In the genomic region with DNA sequence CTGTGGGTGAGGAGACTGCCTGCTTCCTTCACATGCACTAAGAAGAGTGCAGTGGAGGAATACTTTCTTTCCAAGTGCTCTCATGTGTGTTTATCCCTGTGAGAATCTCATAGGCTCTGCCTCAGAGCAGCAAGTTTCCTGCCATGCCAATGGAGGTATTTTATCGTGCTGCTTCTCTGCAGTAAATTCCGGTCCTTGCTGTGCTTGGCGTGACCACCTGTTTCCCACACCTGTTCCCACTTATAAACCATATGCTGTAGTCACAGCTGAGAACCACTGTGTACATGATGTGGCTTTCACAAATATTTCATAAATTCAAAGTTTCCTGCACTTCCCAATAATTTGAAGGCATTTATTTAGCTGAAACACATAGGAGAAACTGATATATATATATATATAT, we compare ENCODE assay signal across 20 mouse cellular contexts.
DNase-seq lines count a peak whose midpoint lies in the region; ATAC-seq and TF ChIP-seq lines count a peak whose summit lies in the region.
"Had no signal": no experiment of that assay in that cellular context is flagged by ENCODE, and none has a peak within 500 bp of the region (broad histone marks: within the 10 kb centered on the region; RNA-seq: fewer than 3 reads in every experiment).

No protein-coding gene starts in this region.

- H3K27ac ChIP-seq in forebrain, postnatal 0 days (ENCODE audit: low read depth, low read length), result no peak overlapping the region
- no peak overlapping the region for H3K27ac ChIP-seq in forebrain, embryonic 13.5 days
- H3K27ac ChIP-seq in midbrain, postnatal 0 days (ENCODE audit: low read depth, low read length), result no peak overlapping the region
- no peak overlapping the region for H3K27ac ChIP-seq in midbrain, embryonic 11.5 days (ENCODE audit: low read depth, low read length)
- H3K27ac ChIP-seq: left cerebral cortex, adult 2 months; liver, embryonic 14.5 days; midbrain, embryonic 10.5 days; stomach, embryonic 15.5 days had no signal

- H3K27me3 ChIP-seq in forebrain, postnatal 0 days (ENCODE audit: insufficient read depth, low read length), result no peaks in the 10 kb centered on the region
- no peaks in the 10 kb centered on the region for H3K27me3 ChIP-seq in forebrain, embryonic 13.5 days
- no peaks in the 10 kb centered on the region for H3K27me3 ChIP-seq in midbrain, postnatal 0 days (ENCODE audit: insufficient read depth, low read length)
- no peaks in the 10 kb centered on the region for H3K27me3 ChIP-seq in midbrain, embryonic 11.5 days (ENCODE audit: control insufficient read depth, insufficient read depth, low read length)
- H3K27me3 ChIP-seq: stomach, embryonic 15.5 days had no signal

- H3K36me3 ChIP-seq in forebrain, postnatal 0 days (ENCODE audit: insufficient read depth), result no peaks in the 10 kb centered on the region
- H3K36me3 ChIP-seq in forebrain, embryonic 13.5 days (ENCODE audit: poor library complexity, severe bottlenecking), result no peaks in the 10 kb centered on the region
- H3K36me3 ChIP-seq in midbrain, postnatal 0 days (ENCODE audit: insufficient read depth, low read length), result no peaks in the 10 kb centered on the region
- no peaks in the 10 kb centered on the region for H3K36me3 ChIP-seq in midbrain, embryonic 11.5 days (ENCODE audit: control insufficient read depth, insufficient read depth, low read length)
- H3K36me3 ChIP-seq: midbrain, embryonic 10.5 days; stomach, embryonic 15.5 days had no signal

- WGBS in forebrain, postnatal 0 days, result 63% methylated on average over 3 of the region's 3 CpGs
- 79% methylated on average over 3 of the region's 3 CpGs for WGBS in forebrain, embryonic 13.5 days
- 83% methylated on average over 3 of the region's 3 CpGs for WGBS in midbrain, postnatal 0 days
- 82% methylated on average over 3 of the region's 3 CpGs for WGBS in midbrain, embryonic 11.5 days

- DNase-seq in forebrain, postnatal 0 days, result peak; percentile 10
- DNase-seq in midbrain, postnatal 0 days (ENCODE audit: low spot score), result peak; percentile 53
- no peak for DNase-seq in midbrain, embryonic 11.5 days (ENCODE audit: low spot score, missing footprints)
- peak; percentile 76 for DNase-seq in forelimb bud, embryonic 11.5 days (ENCODE audit: low read depth, low spot score)
- DNase-seq in mesoderm, embryonic 11.5 days (ENCODE audit: low read depth, low spot score), result peak; percentile 65
- DNase-seq in ovary, postnatal 14 days (ENCODE audit: low spot score), result no peak
- DNase-seq: adrenal gland, postnatal 25 days; cerebellum, adult 18-20 months; heart, postnatal 14 days; kidney, postnatal 14 days; lung, postnatal 10 days had no signal

- H3K9ac ChIP-seq in forebrain, postnatal 0 days, result no peak overlapping the region
- no peak overlapping the region for H3K9ac ChIP-seq in forebrain, embryonic 13.5 days
- no peak overlapping the region for H3K9ac ChIP-seq in midbrain, postnatal 0 days (replicated peaks; ENCODE audit: low read length, poor library complexity, severe bottlenecking)
- no peak overlapping the region for H3K9ac ChIP-seq in midbrain, embryonic 11.5 days (ENCODE audit: low read length)
- H3K9ac ChIP-seq: liver, embryonic 14.5 days; stomach, embryonic 15.5 days had no signal

- no peak for ATAC-seq in forebrain, postnatal 0 days
- ATAC-seq in forebrain, embryonic 13.5 days, result no peak
- no peak for ATAC-seq in midbrain, postnatal 0 days (ENCODE audit: low FRiP score)
- ATAC-seq in midbrain, embryonic 11.5 days (ENCODE audit: low FRiP score), result no peak
- ATAC-seq: CD4-positive, CD25-positive, alpha-beta regulatory T cell, adult 4 months; intestine, embryonic 16.5 days had no signal

- H3K4me1 ChIP-seq in forebrain, postnatal 0 days (ENCODE audit: insufficient read depth), result no peaks in the 10 kb centered on the region
- H3K4me1 ChIP-seq in forebrain, embryonic 13.5 days, result 0 out of 2 replicates have a peak, but pooled peaks cover 7% of the 10 kb centered on the region
- H3K4me1 ChIP-seq in midbrain, postnatal 0 days (ENCODE audit: insufficient read depth, low read length), result no peaks in the 10 kb centered on the region
- H3K4me1 ChIP-seq in midbrain, embryonic 11.5 days (ENCODE audit: control insufficient read depth, insufficient read depth, low read length), result no peaks in the 10 kb centered on the region
- H3K4me1 ChIP-seq: midbrain, embryonic 10.5 days; stomach, embryonic 15.5 days had no signal

- no peak overlapping the region for H3K4me3 ChIP-seq in forebrain, postnatal 0 days (ENCODE audit: low read depth, low read length)
- H3K4me3 ChIP-seq in forebrain, embryonic 13.5 days, result no peak overlapping the region
- H3K4me3 ChIP-seq in midbrain, postnatal 0 days (ENCODE audit: low read depth, low read length), result no peak overlapping the region
- no peak overlapping the region for H3K4me3 ChIP-seq in midbrain, embryonic 11.5 days (ENCODE audit: low read depth, low read length)
- H3K4me3 ChIP-seq: erythroblast, embryonic 14.5 days; left cerebral cortex, adult 2 months; midbrain, embryonic 10.5 days; myocyte; stomach, embryonic 15.5 days had no signal

- TF ChIP-seq CTCF in forebrain, postnatal 0 days (IDR thresholded peaks at IDR 0.05; ENCODE audit: low read depth), result no peak
- TF ChIP-seq CTCF in midbrain, postnatal 0 days (IDR thresholded peaks at IDR 0.05), result no peak

- H3K4me2 ChIP-seq in forebrain, postnatal 0 days (ENCODE audit: low read depth), result no peak overlapping the region
- H3K4me2 ChIP-seq in forebrain, embryonic 13.5 days, result no peak overlapping the region
- no peak overlapping the region for H3K4me2 ChIP-seq in midbrain, postnatal 0 days (ENCODE audit: low read depth, low read length, poor library complexity, severe bottlenecking)
- no peak overlapping the region for H3K4me2 ChIP-seq in midbrain, embryonic 11.5 days
- H3K4me2 ChIP-seq: stomach, embryonic 15.5 days had no signal

- no peaks in the 10 kb centered on the region for H3K9me3 ChIP-seq in forebrain, postnatal 0 days (ENCODE audit: low read length)
- no peaks in the 10 kb centered on the region for H3K9me3 ChIP-seq in forebrain, embryonic 13.5 days (replicated peaks)
- H3K9me3 ChIP-seq in midbrain, postnatal 0 days (ENCODE audit: low read length), result no peaks in the 10 kb centered on the region
- H3K9me3 ChIP-seq in midbrain, embryonic 11.5 days (ENCODE audit: control insufficient read depth, low read length), result no peaks in the 10 kb centered on the region
- H3K9me3 ChIP-seq: midbrain, embryonic 10.5 days; stomach, embryonic 15.5 days had no signal

Comparison
In these comparisons a context has a peak if more than half of its experiments do, and no peak if none do; other contexts are left out.
1. DNase-seq: peak in forebrain, postnatal 0 days (single experiment), midbrain, postnatal 0 days (single experiment), forelimb bud, embryonic 11.5 days (single experiment) and mesoderm, embryonic 11.5 days (single experiment); none in midbrain, embryonic 11.5 days (single experiment) and ovary, postnatal 14 days (single experiment).